Mouse (Mus musculus): ENCODE results near the gene Btbd7. TPM values are rescaled to one million over a fixed set of nuclear protein-coding genes. Genes with fewer than 3 reads are reported as not detected.

Gene Btbd7
- polyA plus RNA-seq (2014; fragmentation: Nextera tagmentation; extraction: Ambion mirVana) = 17.7 and 24.0 TPM in 2 replicates

GRCm38 (mm10) chr12:102878031-102878823 is at the start of gene Btbd7:
TSS of gene Btbd7 (minus strand) at chr12:102878471.
- H3K9me3 ChIP-seq (ENCODE audit: control insufficient read depth, low read length) = no peaks in the 10 kb centered on the region
- no peaks in the 10 kb centered on the region for H3K27me3 ChIP-seq (ENCODE audit: control insufficient read depth, insufficient read depth, low read length)
- H3K4me1 ChIP-seq (ENCODE audit: control insufficient read depth, insufficient read depth, low read length) = peaks cover 16% of the 10 kb centered on the region
- H3K4me3 ChIP-seq (ENCODE audit: low read length) = peak within 1 kb of the TSS; percentile 93
- H3K9ac ChIP-seq (ENCODE audit: low read depth, low read length) = peak within 1 kb of the TSS; percentile 94
- peak within 1 kb of the TSS; percentile 94 for H3K27ac ChIP-seq (ENCODE audit: low read depth, low read length)
- under 1% methylated on average over 53 of the region's 95 CpGs for WGBS
- peak within 1 kb of the TSS; percentile 68 for H3K4me2 ChIP-seq (replicated peaks; ENCODE audit: low read depth, low read length)
- no peaks in the 10 kb centered on the region for H3K36me3 ChIP-seq (ENCODE audit: control insufficient read depth, insufficient read depth, low read length)
- peak; percentile 97 for ATAC-seq (ENCODE audit: low FRiP score, low TSS enrichment)

GRCm38 (mm10) chr12:102916073-102916472 is 37.8 kb upstream of the Btbd7 start:
- WGBS = 8% methylated on average over 2 of the region's 2 CpGs
- Histone ChIP-seq H3K9me3 (ENCODE audit: control insufficient read depth, low read length) (no peaks in the 10 kb centered on the region), H3K4me1 (ENCODE audit: control insufficient read depth, insufficient read depth, low read length) (no peaks in the 10 kb centered on the region)

GRCm38 (mm10) chr12:102908191-102908590 is 29.9 kb upstream of the Btbd7 start:
- no peaks in the 10 kb centered on the region for H3K36me3 ChIP-seq (ENCODE audit: control insufficient read depth, insufficient read depth, low read length)
- no peaks in the 10 kb centered on the region for H3K27me3 ChIP-seq (ENCODE audit: control insufficient read depth, insufficient read depth, low read length)
- no peak overlapping the region for H3K9ac ChIP-seq (ENCODE audit: low read depth, low read length)
- no peak overlapping the region for H3K4me3 ChIP-seq (ENCODE audit: low read length)
- WGBS = 64% methylated on average over 3 of the region's 3 CpGs
- H3K4me2 ChIP-seq (replicated peaks; ENCODE audit: low read depth, low read length) = no peak overlapping the region
- no peaks in the 10 kb centered on the region for H3K4me1 ChIP-seq (ENCODE audit: control insufficient read depth, insufficient read depth, low read length)
- no peak for ATAC-seq (ENCODE audit: low FRiP score, low TSS enrichment)
- H3K9me3 ChIP-seq (ENCODE audit: control insufficient read depth, low read length) = no peaks in the 10 kb centered on the region
- H3K27ac ChIP-seq (ENCODE audit: low read depth, low read length) = no peak overlapping the region

More at GRCm38 (mm10) chr12:102916073-102916472, 37.8 kb upstream of the Btbd7 start:
- H3K36me3 ChIP-seq (ENCODE audit: control insufficient read depth, insufficient read depth, low read length) = no peaks in the 10 kb centered on the region
- H3K27me3 ChIP-seq (ENCODE audit: control insufficient read depth, insufficient read depth, low read length) = no peaks in the 10 kb centered on the region
- H3K27ac ChIP-seq (ENCODE audit: low read depth, low read length) = no peak overlapping the region
- no peak overlapping the region for H3K4me3 ChIP-seq (ENCODE audit: low read length)
- ATAC-seq (ENCODE audit: low FRiP score, low TSS enrichment) = no peak
- no peak overlapping the region for H3K9ac ChIP-seq (ENCODE audit: low read depth, low read length)
- H3K4me2 ChIP-seq (replicated peaks; ENCODE audit: low read depth, low read length) = no peak overlapping the region

DNA sequence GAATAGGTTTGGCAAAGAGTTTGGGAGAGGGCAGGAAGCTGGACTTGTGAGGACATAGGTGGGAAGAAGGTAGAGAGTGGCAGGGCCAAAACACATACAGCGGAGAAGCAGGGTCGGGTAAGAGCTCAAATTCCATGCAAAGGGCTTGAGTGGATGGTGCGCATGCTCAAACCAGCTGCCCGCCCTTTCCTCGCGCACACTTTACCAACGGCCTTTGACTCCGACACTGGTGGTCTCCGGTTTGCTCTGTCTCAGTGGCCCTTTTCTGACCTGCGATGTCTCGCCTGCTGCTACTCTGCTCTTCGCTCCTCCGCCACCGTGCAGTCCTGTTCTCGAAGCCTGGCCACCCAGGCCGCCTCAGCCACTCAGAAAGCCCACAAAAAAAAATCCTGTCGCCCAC is 20.8 kb upstream of the Btbd7 start, which contains the start of gene Cox8c:
TSS of gene Cox8c (plus strand) at position 226 of the 400 bp plus-strand sequence.
- Histone ChIP-seq H3K4me3 (ENCODE audit: low read length) (no peak within 1 kb of the TSS), H3K27ac (ENCODE audit: low read depth, low read length) (no peak within 1 kb of the TSS), H3K9me3 (ENCODE audit: control insufficient read depth, low read length) (no peaks in the 10 kb centered on the region), H3K9ac (ENCODE audit: low read depth, low read length) (no peak within 1 kb of the TSS), H3K36me3 (ENCODE audit: control insufficient read depth, insufficient read depth, low read length) (no peaks in the 10 kb centered on the region), H3K27me3 (ENCODE audit: control insufficient read depth, insufficient read depth, low read length) (no peaks in the 10 kb centered on the region), H3K4me2 (replicated peaks; ENCODE audit: low read depth, low read length) (no peak within 1 kb of the TSS), H3K4me1 (ENCODE audit: control insufficient read depth, insufficient read depth, low read length) (no peaks in the 10 kb centered on the region)
- ATAC-seq (ENCODE audit: low FRiP score, low TSS enrichment) = no peak
- WGBS = 95% methylated on average over 17 of the region's 17 CpGs

GRCm38 (mm10) chr12:102888568-102888967 is 10.3 kb upstream of the Btbd7 start:
- Histone ChIP-seq H3K9me3 (ENCODE audit: control insufficient read depth, low read length) (no peaks in the 10 kb centered on the region; the same call in 1 of the 2 replicates), H3K4me3 (ENCODE audit: low read length) (no peak overlapping the region), H3K36me3 (ENCODE audit: control insufficient read depth, insufficient read depth, low read length) (no peaks in the 10 kb centered on the region), H3K9ac (ENCODE audit: low read depth, low read length) (no peak overlapping the region), H3K4me2 (replicated peaks; ENCODE audit: low read depth, low read length) (no peak overlapping the region), H3K27me3 (ENCODE audit: control insufficient read depth, insufficient read depth, low read length) (no peaks in the 10 kb centered on the region), H3K4me1 (ENCODE audit: control insufficient read depth, insufficient read depth, low read length) (no peaks in the 10 kb centered on the region), H3K27ac (ENCODE audit: low read depth, low read length) (no peak overlapping the region)
- ATAC-seq (ENCODE audit: low FRiP score, low TSS enrichment) = 0 out of 2 replicates have a peak, but pooled peaks have one; percentile 60
- 51% methylated on average over 5 of the region's 5 CpGs for WGBS

DNA sequence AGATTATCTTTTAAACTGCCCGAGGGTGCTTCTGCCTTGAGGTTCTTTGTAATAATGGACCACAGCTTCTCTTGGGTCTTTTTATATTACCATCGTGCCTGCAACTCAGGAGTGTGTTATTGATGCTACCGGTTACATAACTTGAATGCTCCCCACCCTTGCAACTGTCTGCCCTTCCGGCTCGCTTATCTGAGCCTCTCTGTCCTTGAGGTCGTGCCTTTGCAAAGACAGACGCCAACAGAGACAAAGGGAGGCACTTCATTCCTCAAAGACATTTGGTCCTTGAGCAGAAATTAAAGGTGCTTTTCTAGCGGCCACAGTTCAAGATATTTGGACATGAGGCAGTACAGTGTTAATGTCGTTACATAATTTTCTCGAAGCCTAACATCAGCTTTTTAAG is 9.1 kb upstream of the Btbd7 start:
- no peak overlapping the region for H3K9ac ChIP-seq (ENCODE audit: low read depth, low read length)
- no peak overlapping the region for H3K27ac ChIP-seq (ENCODE audit: low read depth, low read length)
- no peak overlapping the region for H3K4me2 ChIP-seq (replicated peaks; ENCODE audit: low read depth, low read length)
- 62% methylated on average over 10 of the region's 10 CpGs for WGBS
- no peaks in the 10 kb centered on the region for H3K36me3 ChIP-seq (ENCODE audit: control insufficient read depth, insufficient read depth, low read length)
- no peaks in the 10 kb centered on the region for H3K27me3 ChIP-seq (ENCODE audit: control insufficient read depth, insufficient read depth, low read length)
- no peaks in the 10 kb centered on the region for H3K4me1 ChIP-seq (ENCODE audit: control insufficient read depth, insufficient read depth, low read length)
- no peak overlapping the region for H3K4me3 ChIP-seq (ENCODE audit: low read length)
- no peak for ATAC-seq (ENCODE audit: low FRiP score, low TSS enrichment)
- no peaks in the 10 kb centered on the region; the same call in 1 of the 2 replicates for H3K9me3 ChIP-seq (ENCODE audit: control insufficient read depth, low read length)

- H3K36me3 ChIP-seq (ENCODE audit: control insufficient read depth, insufficient read depth, low read length) = no peaks in the 10 kb centered on the region
- H3K4me3 ChIP-seq (ENCODE audit: low read length) = no peak overlapping the region
- H3K27me3 ChIP-seq (ENCODE audit: control insufficient read depth, insufficient read depth, low read length) = no peaks in the 10 kb centered on the region
- ATAC-seq (ENCODE audit: low FRiP score, low TSS enrichment) = 0 out of 2 replicates have a peak, but pooled peaks have one; percentile 39
- H3K4me2 ChIP-seq (replicated peaks; ENCODE audit: low read depth, low read length) = no peak overlapping the region
- H3K9me3 ChIP-seq (ENCODE audit: control insufficient read depth, low read length) = no peaks in the 10 kb centered on the region
- no peaks in the 10 kb centered on the region for H3K4me1 ChIP-seq (ENCODE audit: control insufficient read depth, insufficient read depth, low read length)
- WGBS = 24% methylated on average over 5 of the region's 5 CpGs
- H3K27ac ChIP-seq (ENCODE audit: low read depth, low read length) = no peak overlapping the region
- H3K9ac ChIP-seq (ENCODE audit: low read depth, low read length) = no peak overlapping the region
Observed at GRCm38 (mm10) chr12:102885735-102886134, 7.5 kb upstream of the Btbd7 start.

DNA sequence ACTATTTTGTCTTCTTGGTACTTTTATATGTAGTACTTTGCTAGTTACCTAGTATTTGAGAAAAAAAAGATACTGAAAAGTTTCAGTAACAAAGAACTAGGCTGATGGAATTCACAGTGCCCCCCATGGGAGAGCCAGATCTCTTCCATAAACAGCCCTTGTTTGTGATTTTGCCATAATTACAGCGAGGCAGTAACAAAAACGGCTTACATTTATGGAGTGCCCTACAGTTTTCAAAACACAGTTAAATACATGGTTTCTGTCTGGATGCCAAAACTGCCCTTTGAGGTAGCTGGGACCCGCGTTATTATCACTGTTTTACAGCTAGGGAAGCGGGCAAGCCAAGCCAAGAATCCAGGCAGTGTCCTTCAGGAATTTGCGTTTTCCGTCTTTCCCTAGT is 630 bp upstream of the Btbd7 start:
- no peaks in the 10 kb centered on the region for H3K36me3 ChIP-seq (ENCODE audit: control insufficient read depth, insufficient read depth, low read length)
- no peaks in the 10 kb centered on the region for H3K9me3 ChIP-seq (ENCODE audit: control insufficient read depth, low read length)
- peak overlapping the region; percentile 93 for H3K4me3 ChIP-seq (ENCODE audit: low read length)
- H3K27me3 ChIP-seq (ENCODE audit: control insufficient read depth, insufficient read depth, low read length) = no peaks in the 10 kb centered on the region
- H3K4me2 ChIP-seq (replicated peaks; ENCODE audit: low read depth, low read length) = peak overlapping the region; percentile 62
- WGBS = 29% methylated on average over 7 of the region's 7 CpGs
- H3K4me1 ChIP-seq (ENCODE audit: control insufficient read depth, insufficient read depth, low read length) = peaks cover 16% of the 10 kb centered on the region
- ATAC-seq (ENCODE audit: low FRiP score, low TSS enrichment) = no peak
- H3K9ac ChIP-seq (ENCODE audit: low read depth, low read length) = peak overlapping the region; percentile 61
- H3K27ac ChIP-seq (ENCODE audit: low read depth, low read length) = peak overlapping the region; percentile 4; the same call in 1 of the 2 replicates
